Mouse (Mus musculus): ENCODE measurements around the gene Tmem150c. TPM values are rescaled to one million over a fixed set of nuclear protein-coding genes. Genes with fewer than 3 reads are reported as not detected.

The Tmem150c gene
- polyA plus RNA-seq, 1 experiment from 2014 or later = 5.2 TPM

GRCm38 (mm10) chr5:100052728-100053127 is 106.9 kb downstream of the Tmem150c start:
- 90% methylated on average over 7 of the region's 7 CpGs for WGBS
- Histone ChIP-seq H3K4me2 (ENCODE audit: low read depth, low read length) (no peak overlapping the region), H3K9me3 (ENCODE audit: control insufficient read depth, low read length) (no peaks in the 10 kb centered on the region), H3K9ac (ENCODE audit: low read depth, low read length) (no peak overlapping the region), H3K36me3 (ENCODE audit: control insufficient read depth, insufficient read depth, low read length) (peaks cover 3% of the 10 kb centered on the region; the same call in 1 of the 2 replicates), H3K27me3 (replicated peaks; ENCODE audit: control insufficient read depth, insufficient read depth, low read length) (no peaks in the 10 kb centered on the region), H3K4me1 (ENCODE audit: control insufficient read depth, insufficient read depth, low read length) (0 out of 2 replicates have a peak, but pooled peaks cover 3% of the 10 kb centered on the region), H3K27ac (replicated peaks; ENCODE audit: low read depth, low read length) (no peak overlapping the region), H3K4me3 (ENCODE audit: low read depth, low read length) (no peak overlapping the region)
- ATAC-seq (ENCODE audit: low read depth) (no peak), DNase-seq (ENCODE audit: low spot score) (no peak)

- DNase-seq (ENCODE audit: low spot score) = no peak
- Histone ChIP-seq H3K27ac (replicated peaks; ENCODE audit: low read depth, low read length) (no peak overlapping the region), H3K4me3 (ENCODE audit: low read depth, low read length) (no peak overlapping the region), H3K9me3 (ENCODE audit: control insufficient read depth, low read length) (no peaks in the 10 kb centered on the region), H3K9ac (ENCODE audit: low read depth, low read length) (no peak overlapping the region), H3K27me3 (replicated peaks; ENCODE audit: control insufficient read depth, insufficient read depth, low read length) (no peaks in the 10 kb centered on the region), H3K4me1 (ENCODE audit: control insufficient read depth, insufficient read depth, low read length) (0 out of 2 replicates have a peak, but pooled peaks cover 3% of the 10 kb centered on the region), H3K36me3 (ENCODE audit: control insufficient read depth, insufficient read depth, low read length) (peaks cover 3% of the 10 kb centered on the region; the same call in 1 of the 2 replicates), H3K4me2 (ENCODE audit: low read depth, low read length) (no peak overlapping the region)
- 86% methylated on average over 3 of the region's 3 CpGs for WGBS
- ATAC-seq (ENCODE audit: low read depth) = no peak
Observed at GRCm38 (mm10) chr5:100049904-100050303, 109.7 kb downstream of the Tmem150c start.

- Histone ChIP-seq H3K4me2 (ENCODE audit: low read depth, low read length) (no peak overlapping the region), H3K4me3 (ENCODE audit: low read depth, low read length) (no peak overlapping the region), H3K4me1 (ENCODE audit: control insufficient read depth, insufficient read depth, low read length) (0 out of 2 replicates have a peak, but pooled peaks cover 3% of the 10 kb centered on the region), H3K27ac (replicated peaks; ENCODE audit: low read depth, low read length) (no peak overlapping the region), H3K27me3 (replicated peaks; ENCODE audit: control insufficient read depth, insufficient read depth, low read length) (no peaks in the 10 kb centered on the region), H3K9me3 (ENCODE audit: control insufficient read depth, low read length) (no peaks in the 10 kb centered on the region), H3K9ac (ENCODE audit: low read depth, low read length) (no peak overlapping the region), H3K36me3 (ENCODE audit: control insufficient read depth, insufficient read depth, low read length) (peaks cover 3% of the 10 kb centered on the region; the same call in 1 of the 2 replicates)
- DNase-seq (ENCODE audit: low spot score) = peak; percentile 45
- 61% methylated on average over 7 of the region's 7 CpGs for WGBS
- ATAC-seq (ENCODE audit: low read depth) = peak; percentile 62; the same call in 1 of the 2 replicates
Observed at GRCm38 (mm10) chr5:100047871-100048270, 111.7 kb downstream of the Tmem150c start.

- WGBS = 65% methylated on average over 8 of the region's 8 CpGs
- peaks cover 3% of the 10 kb centered on the region for H3K36me3 ChIP-seq (ENCODE audit: control insufficient read depth, insufficient read depth, low read length)
- no peak overlapping the region for H3K4me3 ChIP-seq (ENCODE audit: low read depth, low read length)
- H3K9ac ChIP-seq (ENCODE audit: low read depth, low read length) = no peak overlapping the region
- ATAC-seq (ENCODE audit: low read depth) (0 out of 2 replicates have a peak, but pooled peaks have one; percentile 38), DNase-seq (ENCODE audit: low spot score) (no peak)
- no peaks in the 10 kb centered on the region for H3K27me3 ChIP-seq (replicated peaks; ENCODE audit: control insufficient read depth, insufficient read depth, low read length)
- no peak overlapping the region for H3K27ac ChIP-seq (replicated peaks; ENCODE audit: low read depth, low read length)
- no peaks in the 10 kb centered on the region for H3K9me3 ChIP-seq (ENCODE audit: control insufficient read depth, low read length)
- no peak overlapping the region for H3K4me2 ChIP-seq (ENCODE audit: low read depth, low read length)
- H3K4me1 ChIP-seq (ENCODE audit: control insufficient read depth, insufficient read depth, low read length) = 0 out of 2 replicates have a peak, but pooled peaks cover 3% of the 10 kb centered on the region
Observed at GRCm38 (mm10) chr5:100047143-100047640, 112.4 kb downstream of the Tmem150c start.

GRCm38 (mm10) chr5:100046096-100046495 is 113.5 kb downstream of the Tmem150c start:
- H3K27ac ChIP-seq (replicated peaks; ENCODE audit: low read depth, low read length) = no peak overlapping the region
- H3K4me2 ChIP-seq (ENCODE audit: low read depth, low read length) = no peak overlapping the region
- no peak overlapping the region for H3K4me3 ChIP-seq (ENCODE audit: low read depth, low read length)
- ATAC-seq (ENCODE audit: low read depth) = no peak
- DNase-seq (ENCODE audit: low spot score) = no peak
- no peaks in the 10 kb centered on the region for H3K27me3 ChIP-seq (replicated peaks; ENCODE audit: control insufficient read depth, insufficient read depth, low read length)
- H3K4me1 ChIP-seq (ENCODE audit: control insufficient read depth, insufficient read depth, low read length) = peaks cover 7% of the 10 kb centered on the region; the same call in 1 of the 2 replicates
- 70% methylated on average over 3 of the region's 3 CpGs for WGBS
- H3K36me3 ChIP-seq (ENCODE audit: control insufficient read depth, insufficient read depth, low read length) = no peaks in the 10 kb centered on the region; the same call in 1 of the 2 replicates
- no peaks in the 10 kb centered on the region for H3K9me3 ChIP-seq (ENCODE audit: control insufficient read depth, low read length)
- H3K9ac ChIP-seq (ENCODE audit: low read depth, low read length) = no peak overlapping the region

GRCm38 (mm10) chr5:100044621-100045020 is 115.0 kb downstream of the Tmem150c start:
- Histone ChIP-seq H3K4me3 (ENCODE audit: low read depth, low read length) (no peak overlapping the region), H3K27ac (replicated peaks; ENCODE audit: low read depth, low read length) (no peak overlapping the region), H3K36me3 (ENCODE audit: control insufficient read depth, insufficient read depth, low read length) (no peaks in the 10 kb centered on the region; the same call in 1 of the 2 replicates), H3K4me2 (ENCODE audit: low read depth, low read length) (no peak overlapping the region), H3K4me1 (ENCODE audit: control insufficient read depth, insufficient read depth, low read length) (peaks cover 12% of the 10 kb centered on the region; the same call in 1 of the 2 replicates), H3K9me3 (ENCODE audit: control insufficient read depth, low read length) (no peaks in the 10 kb centered on the region), H3K9ac (ENCODE audit: low read depth, low read length) (no peak overlapping the region), H3K27me3 (replicated peaks; ENCODE audit: control insufficient read depth, insufficient read depth, low read length) (no peaks in the 10 kb centered on the region)
- ATAC-seq (ENCODE audit: low read depth) (no peak), DNase-seq (ENCODE audit: low spot score) (no peak)
- WGBS = 68% methylated on average over 5 of the region's 5 CpGs

GRCm38 (mm10) chr5:100044030-100044429 is 115.6 kb downstream of the Tmem150c start:
- ATAC-seq (ENCODE audit: low read depth) (no peak), DNase-seq (ENCODE audit: low spot score) (no peak)
- peaks cover 12% of the 10 kb centered on the region; the same call in 1 of the 2 replicates for H3K4me1 ChIP-seq (ENCODE audit: control insufficient read depth, insufficient read depth, low read length)
- H3K27ac ChIP-seq (replicated peaks; ENCODE audit: low read depth, low read length) = no peak overlapping the region
- H3K27me3 ChIP-seq (replicated peaks; ENCODE audit: control insufficient read depth, insufficient read depth, low read length) = no peaks in the 10 kb centered on the region
- H3K36me3 ChIP-seq (ENCODE audit: control insufficient read depth, insufficient read depth, low read length) = no peaks in the 10 kb centered on the region; the same call in 1 of the 2 replicates
- H3K4me2 ChIP-seq (ENCODE audit: low read depth, low read length) = no peak overlapping the region
- no peak overlapping the region for H3K9ac ChIP-seq (ENCODE audit: low read depth, low read length)
- no peak overlapping the region for H3K4me3 ChIP-seq (ENCODE audit: low read depth, low read length)
- no peaks in the 10 kb centered on the region for H3K9me3 ChIP-seq (ENCODE audit: control insufficient read depth, low read length)
- 75% methylated on average over 4 of the region's 4 CpGs for WGBS

GRCm38 (mm10) chr5:100043361-100043760 is 116.2 kb downstream of the Tmem150c start:
- Histone ChIP-seq H3K9ac (ENCODE audit: low read depth, low read length) (no peak overlapping the region), H3K27me3 (replicated peaks; ENCODE audit: control insufficient read depth, insufficient read depth, low read length) (no peaks in the 10 kb centered on the region), H3K27ac (replicated peaks; ENCODE audit: low read depth, low read length) (no peak overlapping the region), H3K9me3 (ENCODE audit: control insufficient read depth, low read length) (no peaks in the 10 kb centered on the region), H3K4me3 (ENCODE audit: low read depth, low read length) (no peak overlapping the region), H3K4me2 (ENCODE audit: low read depth, low read length) (no peak overlapping the region), H3K36me3 (ENCODE audit: control insufficient read depth, insufficient read depth, low read length) (no peaks in the 10 kb centered on the region; the same call in 1 of the 2 replicates), H3K4me1 (ENCODE audit: control insufficient read depth, insufficient read depth, low read length) (peaks cover 9% of the 10 kb centered on the region; the same call in 1 of the 2 replicates)
- ATAC-seq (ENCODE audit: low read depth) (no peak), DNase-seq (ENCODE audit: low spot score) (no peak)
- WGBS = 78% methylated on average over 5 of the region's 5 CpGs

GRCm38 (mm10) chr5:100042467-100042866 is 117.1 kb downstream of the Tmem150c start:
- Histone ChIP-seq H3K4me1 (ENCODE audit: control insufficient read depth, insufficient read depth, low read length) (peaks cover 9% of the 10 kb centered on the region; the same call in 1 of the 2 replicates), H3K27me3 (replicated peaks; ENCODE audit: control insufficient read depth, insufficient read depth, low read length) (no peaks in the 10 kb centered on the region), H3K36me3 (ENCODE audit: control insufficient read depth, insufficient read depth, low read length) (peaks cover 1% of the 10 kb centered on the region; the same call in 1 of the 2 replicates), H3K9ac (ENCODE audit: low read depth, low read length) (no peak overlapping the region), H3K9me3 (ENCODE audit: control insufficient read depth, low read length) (no peaks in the 10 kb centered on the region), H3K27ac (replicated peaks; ENCODE audit: low read depth, low read length) (no peak overlapping the region), H3K4me2 (ENCODE audit: low read depth, low read length) (no peak overlapping the region), H3K4me3 (ENCODE audit: low read depth, low read length) (no peak overlapping the region)
- ATAC-seq (ENCODE audit: low read depth) (no peak), DNase-seq (ENCODE audit: low spot score) (no peak)
- 92% methylated on average over 8 of the region's 8 CpGs for WGBS

Measured in embryonic facial prominence, embryonic 14.5 days (tissue).